Mouse (Mus musculus) forebrain, embryonic 13.5 days (tissue): ENCODE results near the gene Gm10382. TPM values are rescaled to one million over a fixed set of nuclear protein-coding genes. Genes with fewer than 3 reads are reported as not detected.

Source experiments
- ATAC-seq: fragments of 200-750 bp; cut with Nextera tagmentation; 2 replicates; pipeline ENCODE4 v1.8.0; 2017
- H3K27ac ChIP-seq: fragments of 300-500 bp; sonication (generic); 2 replicates; pipeline ENCODE4 v1.5.1; 2015; ENCODE audit warnings: inconsistent platforms, mild to moderate bottlenecking, moderate library complexity
- H3K27me3 ChIP-seq: fragments of 300-500 bp; sonication (generic); 2 replicates; pipeline ENCODE4 v1.6.1; 2015; ENCODE audit warnings: mild to moderate bottlenecking, inconsistent platforms
- H3K36me3 ChIP-seq: fragments of 300-500 bp; sonication (generic); 2 replicates; pipeline ENCODE4 v1.6.1; 2015; ENCODE audit warnings: mild to moderate bottlenecking, inconsistent platforms; ENCODE audit not compliant: poor library complexity, severe bottlenecking
- H3K4me1 ChIP-seq: fragments of 300-500 bp; sonication (generic); 2 replicates; pipeline ENCODE4 v1.6.1; 2015; ENCODE audit warnings: inconsistent platforms
- H3K4me2 ChIP-seq: fragments of 300-500 bp; sonication (generic); 2 replicates; pipeline ENCODE4 v1.6.1; 2015; ENCODE audit warnings: inconsistent platforms, mild to moderate bottlenecking, moderate library complexity
- H3K4me3 ChIP-seq: fragments of 300-500 bp; sonication (generic); 2 replicates; pipeline ENCODE4 v1.5.1; 2015; ENCODE audit warnings: mild to moderate bottlenecking, inconsistent platforms
- H3K9ac ChIP-seq: fragments of 300-500 bp; sonication (generic); 2 replicates; pipeline ENCODE4 v1.6.1; 2015; ENCODE audit warnings: mild to moderate bottlenecking, inconsistent platforms
- H3K9me3 ChIP-seq: fragments of 300-500 bp; sonication (generic); replicated peaks from 2 replicates; pipeline ENCODE4 v1.6.1; 2016; ENCODE audit warnings: inconsistent platforms
- WGBS: fragments of 180-500 bp; shearing (Covaris S2); methylation state at CpG from one replicate; pipeline ENCODE4 v1.1.7; 2015; 5-methylcytosine and 5-hydroxymethylcytosine counted together
- polyA plus RNA-seq: library from polyadenylated mRNA; unstranded; fragments of >200 nt; fragmentation: Nextera tagmentation; extraction: Ambion mirVana; gene quantifications from 2 replicates; pipeline ENCODE4 v1.2.1, GENCODE M21; 2015

Gm10382 gene
- 0.27 and 0.38 TPM in 2 replicates for polyA plus RNA-seq

- peaks cover 22% of the 10 kb centered on the region for H3K36me3 ChIP-seq
- peak within 1 kb of the TSS; percentile 98 for H3K9ac ChIP-seq
- H3K9me3 ChIP-seq, result no peaks in the 10 kb centered on the region
- ATAC-seq, result peak; percentile 34
- peaks cover 47% of the 10 kb centered on the region for H3K4me1 ChIP-seq
- peak within 1 kb of the TSS; percentile 99 for H3K4me3 ChIP-seq
- 1% methylated on average over 41 of the region's 41 CpGs for WGBS
- peak within 1 kb of the TSS; percentile 99 for H3K4me2 ChIP-seq
- H3K27me3 ChIP-seq, result no peaks in the 10 kb centered on the region
- peak within 1 kb of the TSS; percentile 94 for H3K27ac ChIP-seq
These were observed at the start of gene Gm10382 for GRCm38 (mm10) chr5:125389131-125389578. TSS of gene Gm10382 (plus strand) at chr5:125389322.

- 2% methylated on average over 25 of the region's 25 CpGs for WGBS
These were observed 49.1 kb upstream of the Gm10382 start for GRCm38 (mm10) chr5:125339851-125340531.

GRCm38 (mm10) chr5:125340547-125341262 is 48.4 kb upstream of the Gm10382 start, which contains the start of gene Scarb1:
TSS of gene Scarb1 (minus strand) at chr5:125341094.
- H3K4me2 ChIP-seq, result peak within 1 kb of the TSS; percentile 97
- H3K9ac ChIP-seq, result peak within 1 kb of the TSS; percentile 70
- H3K4me1 ChIP-seq, result peaks cover 28% of the 10 kb centered on the region
- peak; percentile 89 for ATAC-seq
- H3K27ac ChIP-seq, result no peak within 1 kb of the TSS
- under 1% methylated on average over 42 of the region's 42 CpGs for WGBS
- H3K4me3 ChIP-seq, result peak within 1 kb of the TSS; percentile 67
- no peaks in the 10 kb centered on the region for H3K9me3 ChIP-seq
- no peaks in the 10 kb centered on the region for H3K36me3 ChIP-seq
- H3K27me3 ChIP-seq, result no peaks in the 10 kb centered on the region

More at GRCm38 (mm10) chr5:125339851-125340531, 49.1 kb upstream of the Gm10382 start:
- no peak overlapping the region for H3K27ac ChIP-seq
- no peaks in the 10 kb centered on the region for H3K9me3 ChIP-seq
- H3K4me3 ChIP-seq, result peak overlapping the region; percentile 67
- peak overlapping the region; percentile 97 for H3K4me2 ChIP-seq
- H3K9ac ChIP-seq, result peak overlapping the region; percentile 70
- peak; percentile 11 for ATAC-seq
- peaks cover 28% of the 10 kb centered on the region for H3K4me1 ChIP-seq
- no peaks in the 10 kb centered on the region for H3K36me3 ChIP-seq
- H3K27me3 ChIP-seq, result no peaks in the 10 kb centered on the region

- WGBS, result 60% methylated on average over 14 of the region's 14 CpGs
- peak overlapping the region; percentile 97 for H3K4me2 ChIP-seq
- H3K9me3 ChIP-seq, result no peaks in the 10 kb centered on the region
- peaks cover 28% of the 10 kb centered on the region for H3K4me1 ChIP-seq
- peak overlapping the region; percentile 67 for H3K4me3 ChIP-seq
- no peaks in the 10 kb centered on the region for H3K27me3 ChIP-seq
- no peaks in the 10 kb centered on the region for H3K36me3 ChIP-seq
- ATAC-seq, result no peak
- H3K9ac ChIP-seq, result peak overlapping the region; percentile 37; the same call in 1 of the 2 replicates
- no peak overlapping the region for H3K27ac ChIP-seq
These were observed 47.5 kb upstream of the Gm10382 start for GRCm38 (mm10) chr5:125341459-125342090.

- WGBS, result 91% methylated on average over 6 of the region's 6 CpGs
- Histone ChIP-seq H3K4me2 (no peak overlapping the region), H3K27me3 (no peaks in the 10 kb centered on the region), H3K27ac (no peak overlapping the region), H3K4me1 (peaks cover 20% of the 10 kb centered on the region), H3K36me3 (no peaks in the 10 kb centered on the region), H3K4me3 (no peak overlapping the region), H3K9me3 (no peaks in the 10 kb centered on the region), H3K9ac (no peak overlapping the region)
- no peak for ATAC-seq
These were observed 44.8 kb upstream of the Gm10382 start for GRCm38 (mm10) chr5:125344296-125344695.

- no peak for ATAC-seq
- H3K36me3 ChIP-seq, result no peaks in the 10 kb centered on the region
These were observed 41.1 kb upstream of the Gm10382 start for GRCm38 (mm10) chr5:125348067-125348466.

GRCm38 (mm10) chr5:125348487-125348886 is 40.6 kb upstream of the Gm10382 start:
- Histone ChIP-seq H3K4me3 (no peak overlapping the region), H3K4me2 (no peak overlapping the region), H3K9me3 (peaks cover 5% of the 10 kb centered on the region; the same call in 1 of the 2 replicates), H3K36me3 (no peaks in the 10 kb centered on the region), H3K9ac (no peak overlapping the region), H3K27me3 (no peaks in the 10 kb centered on the region), H3K4me1 (no peaks in the 10 kb centered on the region), H3K27ac (no peak overlapping the region)
- WGBS, result 41% methylated on average over 8 of the region's 8 CpGs
- ATAC-seq, result no peak

More at GRCm38 (mm10) chr5:125348067-125348466, 41.1 kb upstream of the Gm10382 start:
- Histone ChIP-seq H3K9ac (no peak overlapping the region), H3K27ac (no peak overlapping the region), H3K27me3 (no peaks in the 10 kb centered on the region), H3K4me3 (no peak overlapping the region), H3K4me1 (no peaks in the 10 kb centered on the region), H3K9me3 (peaks cover 3% of the 10 kb centered on the region; the same call in 1 of the 2 replicates), H3K4me2 (no peak overlapping the region)
- WGBS, result 81% methylated on average over 7 of the region's 7 CpGs

GRCm38 (mm10) chr5:125349391-125349790 is 39.7 kb upstream of the Gm10382 start:
- no peaks in the 10 kb centered on the region for H3K36me3 ChIP-seq
- no peak for ATAC-seq
- WGBS, result 73% methylated on average over 3 of the region's 3 CpGs

GRCm38 (mm10) chr5:125351057-125351456 is 38.1 kb upstream of the Gm10382 start:
- Histone ChIP-seq H3K9me3 (peaks cover 5% of the 10 kb centered on the region; the same call in 1 of the 2 replicates), H3K4me1 (no peaks in the 10 kb centered on the region), H3K36me3 (no peaks in the 10 kb centered on the region), H3K4me3 (no peak overlapping the region), H3K27me3 (no peaks in the 10 kb centered on the region), H3K27ac (no peak overlapping the region), H3K4me2 (no peak overlapping the region), H3K9ac (no peak overlapping the region)
- 82% methylated on average over 8 of the region's 8 CpGs for WGBS
- ATAC-seq, result no peak

More at GRCm38 (mm10) chr5:125349391-125349790, 39.7 kb upstream of the Gm10382 start:
- Histone ChIP-seq H3K4me2 (no peak overlapping the region), H3K9me3 (peaks cover 5% of the 10 kb centered on the region; the same call in 1 of the 2 replicates), H3K27me3 (no peaks in the 10 kb centered on the region), H3K4me1 (no peaks in the 10 kb centered on the region), H3K4me3 (no peak overlapping the region), H3K9ac (no peak overlapping the region), H3K27ac (no peak overlapping the region)

- no peak overlapping the region for H3K4me2 ChIP-seq
- no peak overlapping the region for H3K9ac ChIP-seq
- no peaks in the 10 kb centered on the region for H3K36me3 ChIP-seq
- WGBS, result 97% methylated on average over 5 of the region's 5 CpGs
- H3K4me3 ChIP-seq, result no peak overlapping the region
- no peak for ATAC-seq
- no peaks in the 10 kb centered on the region for H3K27me3 ChIP-seq
- H3K4me1 ChIP-seq, result no peaks in the 10 kb centered on the region
- peaks cover 5% of the 10 kb centered on the region; the same call in 1 of the 2 replicates for H3K9me3 ChIP-seq
- no peak overlapping the region for H3K27ac ChIP-seq
These were observed 37.2 kb upstream of the Gm10382 start for GRCm38 (mm10) chr5:125351939-125352338.

- Histone ChIP-seq H3K27ac (no peak overlapping the region), H3K36me3 (no peaks in the 10 kb centered on the region), H3K4me3 (no peak overlapping the region), H3K9me3 (peaks cover 5% of the 10 kb centered on the region; the same call in 1 of the 2 replicates), H3K4me1 (no peaks in the 10 kb centered on the region), H3K27me3 (no peaks in the 10 kb centered on the region), H3K9ac (no peak overlapping the region), H3K4me2 (no peak overlapping the region)
- no peak for ATAC-seq
- WGBS, result 95% methylated on average over 5 of the region's 5 CpGs
These were observed 36.3 kb upstream of the Gm10382 start for GRCm38 (mm10) chr5:125352781-125353294.
